ENCODE assay signal across 8 mouse cellular contexts in genomic region chr7:19178443-19179092, GRCm38 (mm10). TPM values are rescaled to one million over a fixed set of nuclear protein-coding genes. Genes with fewer than 3 reads are reported as not detected.
A peak's percentile ranks its signal among the peaks of the same experiment; 100 is the strongest.
DNase-seq lines count a peak whose midpoint lies in the region; ATAC-seq lines count a peak whose summit lies in the region.

No protein-coding gene starts in this region.

- no peaks in the 10 kb centered on the region for H3K9me3 ChIP-seq in hindbrain, embryonic 15.5 days

- H3K4me2 ChIP-seq in hindbrain, embryonic 15.5 days: peak overlapping the region; percentile 78

- DNase-seq in R1 (ENCODE audit: low read depth, low spot score): peak; percentile 90
- peak; percentile 83 for DNase-seq in cerebellum, adult 9-11 months
- peak; percentile 64 to 78 for DNase-seq in frontal cortex, postnatal 14 days (ENCODE audit: low spot score in 2 of 2)
- peak; percentile 78 to 80 for DNase-seq in layer of hippocampus, postnatal 36 days
- DNase-seq in lung, postnatal 36 days: peak; percentile 85
- DNase-seq in right cerebral cortex, postnatal 10 days (ENCODE audit: low spot score in 2 of 2): peak; percentile 86 to 90
- DNase-seq in yolk sac, embryonic 10.5 days (ENCODE audit: low spot score): peak; percentile 48

- H3K27ac ChIP-seq in hindbrain, embryonic 15.5 days (replicated peaks): no peak overlapping the region

- WGBS in hindbrain, embryonic 15.5 days: 8% methylated on average over 27 of the region's 27 CpGs

- H3K27me3 ChIP-seq in hindbrain, embryonic 15.5 days: peaks cover 31% of the 10 kb centered on the region; the same call in 1 of the 2 replicates

- peak overlapping the region; percentile 78 for H3K4me3 ChIP-seq in hindbrain, embryonic 15.5 days

- no peak for ATAC-seq in hindbrain, embryonic 15.5 days (ENCODE audit: low FRiP score, low read depth)

- H3K4me1 ChIP-seq in hindbrain, embryonic 15.5 days (replicated peaks): peaks cover 39% of the 10 kb centered on the region

- H3K36me3 ChIP-seq in hindbrain, embryonic 15.5 days: peaks cover 11% of the 10 kb centered on the region; the same call in 1 of the 2 replicates

- H3K9ac ChIP-seq in hindbrain, embryonic 15.5 days: peak overlapping the region; percentile 83; the same call in 1 of the 2 replicates

RNA-seq across cellular contexts. Expression of gene Eml2, which starts 2.3 kb away (rescaled TPM):
- 8.2 and 8.8 TPM in 2 replicates for polyA plus RNA-seq in hindbrain, embryonic 15.5 days (2015; fragmentation: Nextera tagmentation; extraction: Ambion mirVana)
- total RNA-seq in layer of hippocampus, postnatal 36 days (2021): 100 to 1,000 TPM; 145 to 149 TPM

RNA-seq across cellular contexts. Expression of gene Gipr, which starts 12.6 kb away (rescaled TPM):
- 2.1 TPM in 2 replicates for polyA plus RNA-seq in hindbrain, embryonic 15.5 days (2015; fragmentation: Nextera tagmentation; extraction: Ambion mirVana)
- total RNA-seq in layer of hippocampus, postnatal 36 days (2021): 1 to 10 TPM in 1 of 2 experiments, under 1 TPM in 1; 0.62 to 1.9 TPM

RNA-seq across cellular contexts. Expression of gene Snrpd2, which starts 29.0 kb away (rescaled TPM):
- polyA plus RNA-seq in hindbrain, embryonic 15.5 days (2015; fragmentation: Nextera tagmentation; extraction: Ambion mirVana): 116 and 118 TPM in 2 replicates
- 10 to 100 TPM; 79.1 to 79.2 TPM for total RNA-seq in layer of hippocampus, postnatal 36 days (2021)

RNA-seq across cellular contexts. Expression of gene Qpctl, which starts 29.5 kb away (rescaled TPM):
- 21.7 and 24.2 TPM in 2 replicates for polyA plus RNA-seq in hindbrain, embryonic 15.5 days (2015; fragmentation: Nextera tagmentation; extraction: Ambion mirVana)
- total RNA-seq in layer of hippocampus, postnatal 36 days (2021): 10 to 100 TPM; 18.1 to 18.6 TPM

RNA-seq across cellular contexts. Expression of gene Gpr4, which starts 33.8 kb away (rescaled TPM):
- polyA plus RNA-seq in hindbrain, embryonic 15.5 days (2015; fragmentation: Nextera tagmentation; extraction: Ambion mirVana): 2.7 and 3.8 TPM in 2 replicates
- total RNA-seq in layer of hippocampus, postnatal 36 days (2021): 1 to 10 TPM; 2.4 to 2.5 TPM
